Mouse (Mus musculus) bone marrow, adult 2 months (tissue): ENCODE results near the gene Pip5k1a.

Experiments
- CTCF ChIP-seq: fragments of 200-500 bp; IDR thresholded peaks from 2 replicates; pipeline ENCODE4 v1.5.1; 2011; ENCODE audit warnings: low read length, control low read depth; ENCODE audit not compliant: control insufficient read depth, insufficient read depth
- POLR2A ChIP-seq: fragments of 200-500 bp; IDR thresholded peaks from 2 replicates; pipeline ENCODE4 v1.6.1; 2011; ENCODE audit warnings: low read depth, mild to moderate bottlenecking, control low read depth, low read length, borderline replicate concordance; ENCODE audit not compliant: control insufficient read depth

DNA sequence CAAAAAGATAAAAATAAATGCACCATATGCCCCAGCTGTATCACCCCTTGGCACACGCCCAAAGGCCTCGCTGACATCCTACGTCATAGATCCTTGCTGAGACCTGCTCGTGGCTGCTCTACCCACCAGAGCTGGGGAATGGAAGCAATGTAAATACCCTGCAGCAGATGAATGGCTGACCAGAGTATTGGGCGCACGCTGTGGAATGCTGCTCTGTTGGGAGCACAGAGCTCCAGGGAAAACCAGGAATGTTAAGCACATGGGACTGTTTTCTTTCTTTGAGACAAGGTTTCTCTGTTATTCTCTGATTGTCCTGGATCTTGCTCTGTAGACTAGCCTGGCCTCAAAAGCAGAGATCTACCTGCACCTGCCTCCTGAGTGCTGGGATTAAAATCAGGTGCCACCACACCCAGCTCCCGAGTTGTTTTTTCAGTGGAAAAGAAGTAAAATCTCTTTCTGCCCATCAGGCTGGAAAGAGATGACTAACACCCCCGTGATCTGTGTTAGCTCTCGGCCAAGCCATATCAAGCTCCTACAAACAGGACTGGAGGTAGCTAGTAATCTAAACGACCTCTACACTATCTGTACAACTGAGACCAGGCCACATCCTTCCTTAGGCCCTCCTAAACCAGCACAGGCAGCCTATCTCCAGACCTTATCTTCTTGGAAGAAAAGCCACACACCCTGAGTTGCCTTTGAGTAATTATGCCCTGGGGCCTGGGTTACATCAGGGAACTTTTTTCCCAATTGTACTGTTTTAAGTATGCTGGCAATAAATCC lies 52.1 kb downstream of the Pip5k1a start:
- no peak for TF ChIP-seq CTCF
- no peak for TF ChIP-seq POLR2A
